Mouse (Mus musculus): ENCODE measurements around the gene 9430007A20Rik. TPM values are rescaled to one million over a fixed set of nuclear protein-coding genes. Genes with fewer than 3 reads are reported as not detected.
"Not testable (repeated sequence)": the region's sequence is repeated elsewhere in the genome, so short reads cannot be mapped to it uniquely, and the experiment has no call there.

9430007A20Rik gene
- not detected in 2 replicates for polyA plus RNA-seq (2015; fragmentation: Nextera tagmentation; extraction: Ambion mirVana)

DNA sequence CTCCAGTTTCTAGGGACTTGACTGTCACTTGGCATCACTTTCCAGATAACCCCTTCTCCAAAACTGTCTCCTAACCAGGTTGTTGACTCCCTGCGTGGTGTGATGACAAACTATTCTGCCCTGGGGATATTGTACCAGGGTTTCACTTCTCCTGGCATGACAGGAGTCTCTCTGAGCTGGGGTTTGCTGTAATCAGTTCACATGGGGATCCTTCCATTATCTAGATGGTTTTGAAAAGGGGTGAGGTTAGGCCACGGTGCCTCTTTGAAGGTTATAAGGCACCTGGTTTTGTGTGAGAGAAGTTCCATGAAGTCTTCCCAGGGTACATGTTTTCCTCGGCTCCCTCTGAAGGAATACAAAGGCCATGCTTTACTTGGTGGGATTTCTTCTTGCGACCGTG is at the start of gene 9430007A20Rik:
9430007A20Rik (plus strand) TSS at position 301 of the 400 bp plus-strand sequence.
- no peak within 1 kb of the TSS for H3K4me2 ChIP-seq (ENCODE audit: low read length)
- 83% methylated on average over 5 of the region's 5 CpGs for WGBS
- H3K4me1 ChIP-seq (ENCODE audit: control insufficient read depth, insufficient read depth, low read depth, low read length), result no peaks in the 10 kb centered on the region
- no peaks in the 10 kb centered on the region for H3K36me3 ChIP-seq (ENCODE audit: control insufficient read depth, insufficient read depth, low read length)
- peaks cover 22% of the 10 kb centered on the region for H3K9me3 ChIP-seq (ENCODE audit: control insufficient read depth, low read length)
- H3K27me3 ChIP-seq (replicated peaks; ENCODE audit: control insufficient read depth, insufficient read depth, low read length), result no peaks in the 10 kb centered on the region
- no peak within 1 kb of the TSS for H3K9ac ChIP-seq (ENCODE audit: low read depth, low read length)
- no peak within 1 kb of the TSS for H3K4me3 ChIP-seq (ENCODE audit: low read length)
- ATAC-seq, result no peak
- H3K27ac ChIP-seq (ENCODE audit: low read depth, low read length), result no peak within 1 kb of the TSS

GRCm38 (mm10) chr4:144493331-144493730 is 26.3 kb upstream of the 9430007A20Rik start:
- H3K9ac ChIP-seq (ENCODE audit: low read depth, low read length), result no peak overlapping the region
- H3K4me2 ChIP-seq (ENCODE audit: low read length), result no peak overlapping the region
- no peaks in the 10 kb centered on the region for H3K36me3 ChIP-seq (ENCODE audit: control insufficient read depth, insufficient read depth, low read length)
- H3K4me1 ChIP-seq (ENCODE audit: control insufficient read depth, insufficient read depth, low read depth, low read length), result no peaks in the 10 kb centered on the region
- no peaks in the 10 kb centered on the region for H3K27me3 ChIP-seq (replicated peaks; ENCODE audit: control insufficient read depth, insufficient read depth, low read length)
- no peak overlapping the region for H3K4me3 ChIP-seq (ENCODE audit: low read length)
- H3K27ac ChIP-seq (ENCODE audit: low read depth, low read length), result no peak overlapping the region
- ATAC-seq, result no peak
- H3K9me3 ChIP-seq (ENCODE audit: control insufficient read depth, low read length), result peaks cover 7% of the 10 kb centered on the region

GRCm38 (mm10) chr4:144506518-144506917 is 13.1 kb upstream of the 9430007A20Rik start:
- Histone ChIP-seq H3K9me3 (ENCODE audit: control insufficient read depth, low read length) (peaks cover 5% of the 10 kb centered on the region), H3K4me2 (ENCODE audit: low read length) (no peak overlapping the region), H3K36me3 (ENCODE audit: control insufficient read depth, insufficient read depth, low read length) (no peaks in the 10 kb centered on the region), H3K27ac (ENCODE audit: low read depth, low read length) (no peak overlapping the region), H3K4me3 (ENCODE audit: low read length) (no peak overlapping the region), H3K9ac (ENCODE audit: low read depth, low read length) (no peak overlapping the region), H3K27me3 (replicated peaks; ENCODE audit: control insufficient read depth, insufficient read depth, low read length) (no peaks in the 10 kb centered on the region), H3K4me1 (ENCODE audit: control insufficient read depth, insufficient read depth, low read depth, low read length) (no peaks in the 10 kb centered on the region)
- no peak for ATAC-seq
- WGBS, result 81% methylated on average over 1 of the region's 1 CpGs

GRCm38 (mm10) chr4:144544689-144545088 is 25.1 kb downstream of the 9430007A20Rik start:
- Histone ChIP-seq H3K27ac (ENCODE audit: low read depth, low read length) (no peak overlapping the region), H3K27me3 (replicated peaks; ENCODE audit: control insufficient read depth, insufficient read depth, low read length) (no peaks in the 10 kb centered on the region), H3K36me3 (ENCODE audit: control insufficient read depth, insufficient read depth, low read length) (no peaks in the 10 kb centered on the region), H3K4me3 (ENCODE audit: low read length) (no peak overlapping the region), H3K9ac (ENCODE audit: low read depth, low read length) (no peak overlapping the region), H3K4me1 (ENCODE audit: control insufficient read depth, insufficient read depth, low read depth, low read length) (no peaks in the 10 kb centered on the region), H3K4me2 (ENCODE audit: low read length) (no peak overlapping the region), H3K9me3 (ENCODE audit: control insufficient read depth, low read length) (peaks cover 33% of the 10 kb centered on the region)
- whole genome bisulfite sequencing, result 86% methylated on average over 1 of the region's 1 CpGs
- no peak for ATAC-seq

- WGBS, result 93% methylated on average over 13 of the region's 13 CpGs
- not testable (repeated sequence) for H3K4me2 ChIP-seq (ENCODE audit: low read length); H3K9ac ChIP-seq (ENCODE audit: low read depth, low read length); H3K27me3 ChIP-seq (replicated peaks; ENCODE audit: control insufficient read depth, insufficient read depth, low read length); H3K36me3 ChIP-seq (ENCODE audit: control insufficient read depth, insufficient read depth, low read length); H3K4me1 ChIP-seq (ENCODE audit: control insufficient read depth, insufficient read depth, low read depth, low read length); ATAC-seq; H3K27ac ChIP-seq (ENCODE audit: low read depth, low read length); H3K4me3 ChIP-seq (ENCODE audit: low read length)
- peaks cover 33% of the 10 kb centered on the region for H3K9me3 ChIP-seq (ENCODE audit: control insufficient read depth, low read length)
Measured at GRCm38 (mm10) chr4:144545339-144545738, 25.7 kb downstream of the 9430007A20Rik start.

- Histone ChIP-seq H3K9me3 (ENCODE audit: control insufficient read depth, low read length) (peaks cover 34% of the 10 kb centered on the region), H3K9ac (ENCODE audit: low read depth, low read length) (no peak overlapping the region), H3K4me3 (ENCODE audit: low read length) (no peak overlapping the region), H3K27me3 (replicated peaks; ENCODE audit: control insufficient read depth, insufficient read depth, low read length) (no peaks in the 10 kb centered on the region), H3K4me2 (ENCODE audit: low read length) (no peak overlapping the region), H3K4me1 (ENCODE audit: control insufficient read depth, insufficient read depth, low read depth, low read length) (no peaks in the 10 kb centered on the region), H3K27ac (ENCODE audit: low read depth, low read length) (no peak overlapping the region), H3K36me3 (ENCODE audit: control insufficient read depth, insufficient read depth, low read length) (no peaks in the 10 kb centered on the region)
- ATAC-seq, result no peak
Measured at GRCm38 (mm10) chr4:144551156-144551555, 31.5 kb downstream of the 9430007A20Rik start.

- Histone ChIP-seq H3K4me2 (ENCODE audit: low read length) (no peak overlapping the region), H3K9ac (ENCODE audit: low read depth, low read length) (no peak overlapping the region), H3K27ac (ENCODE audit: low read depth, low read length) (no peak overlapping the region), H3K27me3 (replicated peaks; ENCODE audit: control insufficient read depth, insufficient read depth, low read length) (no peaks in the 10 kb centered on the region), H3K4me3 (ENCODE audit: low read length) (no peak overlapping the region), H3K36me3 (ENCODE audit: control insufficient read depth, insufficient read depth, low read length) (no peaks in the 10 kb centered on the region), H3K9me3 (ENCODE audit: control insufficient read depth, low read length) (peaks cover 36% of the 10 kb centered on the region), H3K4me1 (ENCODE audit: control insufficient read depth, insufficient read depth, low read depth, low read length) (no peaks in the 10 kb centered on the region)
- ATAC-seq, result no peak
Measured at GRCm38 (mm10) chr4:144559792-144560191, 40.2 kb downstream of the 9430007A20Rik start.

GRCm38 (mm10) chr4:144561205-144561604 is 41.6 kb downstream of the 9430007A20Rik start:
- no peak overlapping the region for H3K27ac ChIP-seq (ENCODE audit: low read depth, low read length)
- H3K4me1 ChIP-seq (ENCODE audit: control insufficient read depth, insufficient read depth, low read depth, low read length), result no peaks in the 10 kb centered on the region
- H3K4me2 ChIP-seq (ENCODE audit: low read length), result no peak overlapping the region
- H3K4me3 ChIP-seq (ENCODE audit: low read length), result no peak overlapping the region
- ATAC-seq, result no peak
- WGBS, result 69% methylated on average over 2 of the region's 2 CpGs
- no peak overlapping the region for H3K9ac ChIP-seq (ENCODE audit: low read depth, low read length)
- no peaks in the 10 kb centered on the region for H3K36me3 ChIP-seq (ENCODE audit: control insufficient read depth, insufficient read depth, low read length)
- peaks cover 31% of the 10 kb centered on the region for H3K9me3 ChIP-seq (ENCODE audit: control insufficient read depth, low read length)
- no peaks in the 10 kb centered on the region for H3K27me3 ChIP-seq (replicated peaks; ENCODE audit: control insufficient read depth, insufficient read depth, low read length)

- H3K27me3 ChIP-seq (replicated peaks; ENCODE audit: control insufficient read depth, insufficient read depth, low read length), result no peaks in the 10 kb centered on the region
- no peaks in the 10 kb centered on the region for H3K36me3 ChIP-seq (ENCODE audit: control insufficient read depth, insufficient read depth, low read length)
- no peak within 1 kb of the TSS for H3K9ac ChIP-seq (ENCODE audit: low read depth, low read length)
- H3K9me3 ChIP-seq (ENCODE audit: control insufficient read depth, low read length), result peaks cover 29% of the 10 kb centered on the region
- H3K27ac ChIP-seq (ENCODE audit: low read depth, low read length), result no peak within 1 kb of the TSS
- ATAC-seq, result no peak
- no peaks in the 10 kb centered on the region for H3K4me1 ChIP-seq (ENCODE audit: control insufficient read depth, insufficient read depth, low read depth, low read length)
- H3K4me2 ChIP-seq (ENCODE audit: low read length), result no peak within 1 kb of the TSS
- 95% methylated on average over 1 of the region's 1 CpGs for WGBS
- H3K4me3 ChIP-seq (ENCODE audit: low read length), result no peak within 1 kb of the TSS
Measured at GRCm38 (mm10) chr4:144565034-144565433, 45.4 kb downstream of the 9430007A20Rik start, which contains the start of gene Gm13124. TSS of gene Gm13124 (minus strand) at chr4:144565134.

- H3K36me3 ChIP-seq (ENCODE audit: control insufficient read depth, insufficient read depth, low read length), result no peaks in the 10 kb centered on the region
- no peak overlapping the region for H3K4me3 ChIP-seq (ENCODE audit: low read length)
- no peaks in the 10 kb centered on the region for H3K4me1 ChIP-seq (ENCODE audit: control insufficient read depth, insufficient read depth, low read depth, low read length)
- peaks cover 18% of the 10 kb centered on the region for H3K9me3 ChIP-seq (ENCODE audit: control insufficient read depth, low read length)
- H3K27me3 ChIP-seq (replicated peaks; ENCODE audit: control insufficient read depth, insufficient read depth, low read length), result no peaks in the 10 kb centered on the region
- ATAC-seq, result no peak
- no peak overlapping the region for H3K9ac ChIP-seq (ENCODE audit: low read depth, low read length)
- H3K27ac ChIP-seq (ENCODE audit: low read depth, low read length), result no peak overlapping the region
- no peak overlapping the region for H3K4me2 ChIP-seq (ENCODE audit: low read length)
Measured at GRCm38 (mm10) chr4:144567752-144568151, 48.1 kb downstream of the 9430007A20Rik start.
